ENCODE assay signal across 17 mouse cellular contexts in genomic region chr5:74591413-74591812, GRCm38 (mm10). TPM values are rescaled to one million over a fixed set of nuclear protein-coding genes. Genes with fewer than 3 reads are reported as not detected.
DNase-seq lines count a peak whose midpoint lies in the region; ATAC-seq and TF ChIP-seq lines count a peak whose summit lies in the region.
"Had no signal": no experiment of that assay in that cellular context is flagged by ENCODE, and none has a peak within 500 bp of the region (broad histone marks: within the 10 kb centered on the region; RNA-seq: fewer than 3 reads in every experiment).

No protein-coding gene starts in this region.

- peak; percentile 48 for TF ChIP-seq CTCF in forebrain, postnatal 0 days (IDR thresholded peaks at IDR 0.05; ENCODE audit: low read depth)
- TF ChIP-seq CTCF in liver, postnatal 0 days (IDR thresholded peaks at IDR 0.05; ENCODE audit: low read depth): 0 out of 2 replicates have a peak, but pooled peaks have one; percentile 21
- TF ChIP-seq CTCF in brain, embryonic 14.5 days (IDR thresholded peaks at IDR 0.05; ENCODE audit: borderline replicate concordance, extremely low read depth, insufficient read depth, insufficient read length): peak; percentile 15; the same call in 1 of the 2 replicates

- no peak overlapping the region for H3K27ac ChIP-seq in forebrain, postnatal 0 days (ENCODE audit: low read depth, low read length)
- no peak overlapping the region for H3K27ac ChIP-seq in forebrain, embryonic 11.5 days (ENCODE audit: low read depth, low read length)
- no peak overlapping the region for H3K27ac ChIP-seq in liver, postnatal 0 days (ENCODE audit: low read depth)
- H3K27ac ChIP-seq: forebrain, embryonic 15.5 days; kidney, embryonic 15.5 days; liver, embryonic 12.5 days had no signal

- H3K4me2 ChIP-seq in forebrain, postnatal 0 days (ENCODE audit: low read depth): no peak overlapping the region
- no peak overlapping the region for H3K4me2 ChIP-seq in forebrain, embryonic 11.5 days (ENCODE audit: low read depth, low read length, severe bottlenecking)
- H3K4me2 ChIP-seq in liver, postnatal 0 days (ENCODE audit: low read depth, low read length): no peak overlapping the region
- H3K4me2 ChIP-seq: forebrain, embryonic 15.5 days; kidney, embryonic 15.5 days; liver, embryonic 12.5 days had no signal

- ATAC-seq in forebrain, postnatal 0 days: peak; percentile 66
- no peak for ATAC-seq in forebrain, embryonic 11.5 days (replicated peaks; ENCODE audit: low FRiP score)
- no peak for ATAC-seq in liver, postnatal 0 days
- ATAC-seq: forebrain, embryonic 15.5 days; inflammation-experienced regulatory T-cells, adult 6 months; liver, embryonic 12.5 days had no signal

- no peak for TF ChIP-seq EP300 in liver, postnatal 0 days (IDR thresholded peaks at IDR 0.05; ENCODE audit: low read depth)

- TF ChIP-seq POLR2A in brain, embryonic 14.5 days (IDR thresholded peaks at IDR 0.05; ENCODE audit: borderline replicate concordance, extremely low read depth, insufficient read depth, insufficient read length, poor library complexity, severe bottlenecking): no peak

- H3K27me3 ChIP-seq in forebrain, postnatal 0 days (ENCODE audit: insufficient read depth, low read length): no peaks in the 10 kb centered on the region
- H3K27me3 ChIP-seq in forebrain, embryonic 11.5 days (ENCODE audit: control insufficient read depth, insufficient read depth, low read length): no peaks in the 10 kb centered on the region
- H3K27me3 ChIP-seq in liver, postnatal 0 days (ENCODE audit: insufficient read depth, low read length): no peaks in the 10 kb centered on the region
- H3K27me3 ChIP-seq: forebrain, embryonic 15.5 days; kidney, embryonic 15.5 days; liver, embryonic 12.5 days had no signal

- H3K9ac ChIP-seq in forebrain, postnatal 0 days: no peak overlapping the region
- H3K9ac ChIP-seq in forebrain, embryonic 11.5 days (ENCODE audit: low read length): no peak overlapping the region
- no peak overlapping the region for H3K9ac ChIP-seq in liver, postnatal 0 days (replicated peaks)
- H3K9ac ChIP-seq: forebrain, embryonic 15.5 days; kidney, embryonic 15.5 days; liver, embryonic 12.5 days had no signal

- no peaks in the 10 kb centered on the region for H3K9me3 ChIP-seq in forebrain, postnatal 0 days (ENCODE audit: low read length)
- H3K9me3 ChIP-seq in forebrain, embryonic 11.5 days (ENCODE audit: control insufficient read depth, low read length): no peaks in the 10 kb centered on the region
- no peaks in the 10 kb centered on the region for H3K9me3 ChIP-seq in liver, postnatal 0 days (ENCODE audit: low read length)
- H3K9me3 ChIP-seq: forebrain, embryonic 15.5 days; kidney, embryonic 15.5 days; liver, embryonic 12.5 days had no signal

- WGBS in forebrain, postnatal 0 days: 93% methylated on average over 5 of the region's 5 CpGs
- WGBS in forebrain, embryonic 11.5 days: 95% methylated on average over 5 of the region's 5 CpGs
- WGBS in liver, postnatal 0 days (ENCODE audit: insufficient replicate concordance): 88% methylated on average over 5 of the region's 5 CpGs

- peaks cover 51% of the 10 kb centered on the region for H3K36me3 ChIP-seq in forebrain, postnatal 0 days (ENCODE audit: insufficient read depth)
- H3K36me3 ChIP-seq in forebrain, embryonic 11.5 days (ENCODE audit: control insufficient read depth, insufficient read depth, low read length): peaks cover 7% of the 10 kb centered on the region; the same call in 1 of the 2 replicates
- peaks cover 80% of the 10 kb centered on the region for H3K36me3 ChIP-seq in liver, postnatal 0 days (replicated peaks; ENCODE audit: insufficient read depth, low read length)

- no peaks in the 10 kb centered on the region for H3K4me1 ChIP-seq in forebrain, postnatal 0 days (ENCODE audit: insufficient read depth)
- H3K4me1 ChIP-seq in forebrain, embryonic 11.5 days (replicated peaks; ENCODE audit: control insufficient read depth, insufficient read depth, low read length): no peaks in the 10 kb centered on the region
- H3K4me1 ChIP-seq in liver, postnatal 0 days (ENCODE audit: insufficient read depth): no peaks in the 10 kb centered on the region
- H3K4me1 ChIP-seq: forebrain, embryonic 15.5 days; kidney, embryonic 15.5 days; liver, embryonic 12.5 days had no signal

- H3K4me3 ChIP-seq in forebrain, postnatal 0 days (ENCODE audit: low read depth, low read length): no peak overlapping the region
- no peak overlapping the region for H3K4me3 ChIP-seq in forebrain, embryonic 11.5 days (ENCODE audit: low read depth, low read length)
- no peak overlapping the region for H3K4me3 ChIP-seq in liver, postnatal 0 days (ENCODE audit: low read depth, low read length)
- H3K4me3 ChIP-seq: forebrain, embryonic 15.5 days; kidney, embryonic 15.5 days; liver, embryonic 12.5 days had no signal

- no peak for DNase-seq in forebrain, postnatal 0 days
- DNase-seq in forebrain, embryonic 11.5 days (ENCODE audit: low spot score): no peak
- no peak for DNase-seq in liver, postnatal 0 days
- DNase-seq in liver (no peak), ES-CJ7 (ENCODE audit: low read depth, low spot score) (peak; percentile 30)
- peak; percentile 23 for DNase-seq in brain, embryonic 14.5 days (ENCODE audit: low read depth)
- DNase-seq in thymus, postnatal 25 days: no peak
- DNase-seq: adrenal gland, adult 8-10 months; cerebellum, adult 11-12 months; cerebellum, postnatal 36 days; heart, postnatal 4 days; left cerebral cortex, postnatal 4 days; lung, postnatal 36 days had no signal

RNA-seq across cellular contexts. Expression of gene Fip1l1, which starts 56.2 kb away (rescaled TPM):
- total RNA-seq in forebrain, postnatal 0 days (2014; rRNA removed): 53.7 and 67.8 TPM in 2 replicates
- 54.1 and 62.1 TPM in 2 replicates for polyA plus RNA-seq in forebrain, postnatal 0 days (2015; fragmentation: Nextera tagmentation; extraction: Ambion mirVana)
- 112 and 128 TPM in 2 replicates for polyA plus RNA-seq in forebrain, embryonic 11.5 days (2014; fragmentation: Nextera tagmentation; extraction: Ambion mirVana)
- polyA plus RNA-seq in liver, postnatal 0 days (2015; fragmentation: Nextera tagmentation; extraction: Ambion mirVana): 26.1 and 29.1 TPM in 2 replicates
- polyA plus RNA-seq in brain, embryonic 14.5 days (2012; rRNA removed): 64.5 and 76.1 TPM in 2 replicates

RNA-seq across cellular contexts. Expression of gene Scfd2, which starts 59.9 kb away (rescaled TPM):
- 23.9 and 29.1 TPM in 2 replicates for total RNA-seq in forebrain, postnatal 0 days (2014; rRNA removed)
- polyA plus RNA-seq in forebrain, postnatal 0 days (2015; fragmentation: Nextera tagmentation; extraction: Ambion mirVana): 20.5 and 23.8 TPM in 2 replicates
- 13.3 and 15.3 TPM in 2 replicates for polyA plus RNA-seq in forebrain, embryonic 11.5 days (2014; fragmentation: Nextera tagmentation; extraction: Ambion mirVana)
- polyA plus RNA-seq in liver, postnatal 0 days (2015; fragmentation: Nextera tagmentation; extraction: Ambion mirVana): 7.3 and 8.0 TPM in 2 replicates
- 13.5 and 15.4 TPM in 2 replicates for polyA plus RNA-seq in brain, embryonic 14.5 days (2012; rRNA removed)

Comparison
In these comparisons a context has a peak if more than half of its experiments do, and no peak if none do; other contexts are left out.
1. DNase-seq: peak in ES-CJ7 (single experiment) and brain, embryonic 14.5 days (single experiment); none in forebrain, postnatal 0 days (single experiment), forebrain, embryonic 11.5 days (single experiment), liver, postnatal 0 days (single experiment), liver (single experiment) and thymus, postnatal 25 days (single experiment).
2. Peak in every context shown above with its lines, with median percentiles within 50 percentile points of each other: CTCF ChIP-seq.